Mouse (Mus musculus) intestine, postnatal 0 days (tissue): ENCODE data around the gene Esrrg. TPM values are rescaled to one million over a fixed set of nuclear protein-coding genes. Genes with fewer than 3 reads are reported as not detected.
A peak's percentile ranks its signal among the peaks of the same experiment; 100 is the strongest.

Experiments
- ATAC-seq: fragments of 200-750 bp; cut with Nextera tagmentation; 2 replicates; pipeline ENCODE4 v1.8.0; 2017; ENCODE audit warnings: mild to moderate bottlenecking, moderate TSS enrichment, moderate library complexity
- H3K27ac ChIP-seq: fragments of 300-500 bp; sonication (generic); 2 replicates; pipeline ENCODE4 v1.5.1; 2014; ENCODE audit warnings: mild to moderate bottlenecking, low read depth, low read length, moderate library complexity
- H3K27me3 ChIP-seq: fragments of 300-500 bp; sonication (generic); replicated peaks from 2 replicates; pipeline ENCODE4 v1.6.1; 2014; ENCODE audit warnings: low read length, mixed read lengths; ENCODE audit not compliant: control insufficient read depth, insufficient read depth
- H3K36me3 ChIP-seq: fragments of 300-500 bp; sonication (generic); 2 replicates; pipeline ENCODE4 v1.6.1; 2014; ENCODE audit warnings: mild to moderate bottlenecking, moderate library complexity; ENCODE audit not compliant: control insufficient read depth, insufficient read depth
- H3K4me1 ChIP-seq: fragments of 300-500 bp; sonication (generic); replicated peaks from 2 replicates; pipeline ENCODE4 v1.6.1; 2014; ENCODE audit warnings: antibody characterized with exemption, low read length, mixed read lengths; ENCODE audit not compliant: control insufficient read depth, insufficient read depth
- H3K4me2 ChIP-seq: fragments of 300-500 bp; sonication (generic); replicated peaks from 2 replicates; pipeline ENCODE4 v1.6.1; 2014; ENCODE audit warnings: low read depth, mild to moderate bottlenecking, moderate library complexity
- H3K4me3 ChIP-seq: fragments of 300-500 bp; sonication (generic); 2 replicates; pipeline ENCODE4 v1.5.1; 2014; ENCODE audit warnings: low read depth, low read length
- H3K9ac ChIP-seq: fragments of 300-500 bp; sonication (generic); 2 replicates; pipeline ENCODE4 v1.6.1; 2014; ENCODE audit warnings: mild to moderate bottlenecking, low read depth, low read length
- H3K9me3 ChIP-seq: fragments of 300-500 bp; sonication (generic); 2 replicates; pipeline ENCODE4 v1.6.1; 2016; ENCODE audit warnings: mixed run types; ENCODE audit not compliant: control insufficient read depth
- CTCF ChIP-seq: sonication (generic); IDR thresholded peaks from 2 replicates; pipeline ENCODE4 v1.5.1; 2016; ENCODE audit warnings: low read depth, mild to moderate bottlenecking, control low read depth, antibody characterized with exemption, moderate library complexity
- WGBS: fragments of 180-500 bp; shearing (Covaris S2); extraction: QIAGEN DNeasy Blood & Tissue Kit; methylation state at CpG from one replicate; pipeline ENCODE4 v1.1.7; 2014; 5-methylcytosine and 5-hydroxymethylcytosine counted together
- polyA plus RNA-seq: library from polyadenylated mRNA; unstranded; fragments of >200 nt; fragmentation: Nextera tagmentation; extraction: Ambion mirVana; gene quantifications from 2 replicates; pipeline ENCODE4 v1.2.1, GENCODE M21; 2015

The Esrrg gene
- polyA plus RNA-seq, 1 experiment from 2014 or later, result 1.2 TPM

GRCm38 (mm10) chr1:188017956-188018862, 409.6 kb downstream of the Esrrg start:
- WGBS, result 37% methylated on average over 14 of the region's 14 CpGs
- no peaks in the 10 kb centered on the region for H3K27me3 ChIP-seq
- H3K4me2 ChIP-seq, result peak overlapping the region; percentile 54
- 0 out of 2 replicates have a peak, but pooled peaks have one; percentile 30 for TF ChIP-seq CTCF
- ATAC-seq, result peak; percentile 80
- H3K9ac ChIP-seq, result no peak overlapping the region
- H3K36me3 ChIP-seq, result no peaks in the 10 kb centered on the region
- H3K4me1 ChIP-seq, result peaks cover 3% of the 10 kb centered on the region; the same call in 1 of the 2 replicates
- H3K9me3 ChIP-seq, result no peaks in the 10 kb centered on the region
- no peak overlapping the region for H3K27ac ChIP-seq
- H3K4me3 ChIP-seq, result peak overlapping the region; percentile 7; the same call in 1 of the 2 replicates

- 75% methylated on average over 8 of the region's 8 CpGs for WGBS
- Histone ChIP-seq H3K9ac (no peak overlapping the region), H3K27me3 (no peaks in the 10 kb centered on the region), H3K4me2 (no peak overlapping the region), H3K9me3 (no peaks in the 10 kb centered on the region), H3K36me3 (no peaks in the 10 kb centered on the region), H3K27ac (no peak overlapping the region), H3K4me3 (no peak overlapping the region), H3K4me1 (no peaks in the 10 kb centered on the region)
- ATAC-seq, result no peak
- TF ChIP-seq CTCF, result no peak
Measured at GRCm38 (mm10) chr1:188029205-188029604, 420.6 kb downstream of the Esrrg start.

DNA sequence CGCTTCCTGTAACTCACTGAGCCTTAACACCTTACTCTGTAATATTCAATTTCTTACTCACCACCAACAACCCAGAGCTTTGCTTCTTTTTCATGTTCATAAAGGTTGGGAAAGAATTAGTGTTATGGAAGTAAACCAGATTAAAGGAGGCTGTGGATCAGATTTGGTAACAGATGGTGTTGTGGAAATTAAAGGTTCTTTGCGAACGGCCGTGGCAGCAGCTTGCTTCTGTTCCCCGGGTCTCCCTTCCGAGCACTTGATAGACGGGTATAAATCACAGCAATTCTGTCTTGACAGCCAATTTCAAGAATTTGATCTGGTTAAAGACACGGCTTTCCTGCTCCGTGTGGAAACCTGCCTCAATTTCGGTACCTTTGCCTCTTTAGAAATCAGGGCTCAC, 421.5 kb downstream of the Esrrg start:
- Histone ChIP-seq H3K27ac (no peak overlapping the region), H3K9ac (no peak overlapping the region), H3K27me3 (no peaks in the 10 kb centered on the region), H3K4me3 (no peak overlapping the region), H3K9me3 (no peaks in the 10 kb centered on the region), H3K4me1 (no peaks in the 10 kb centered on the region), H3K4me2 (no peak overlapping the region), H3K36me3 (no peaks in the 10 kb centered on the region)
- 63% methylated on average over 10 of the region's 10 CpGs for WGBS
- TF ChIP-seq CTCF, result no peak
- ATAC-seq, result no peak

GRCm38 (mm10) chr1:188031276-188031675, 422.7 kb downstream of the Esrrg start:
- H3K9ac ChIP-seq, result no peak overlapping the region
- H3K4me2 ChIP-seq, result no peak overlapping the region
- H3K4me3 ChIP-seq, result no peak overlapping the region
- TF ChIP-seq CTCF, result no peak
- H3K36me3 ChIP-seq, result no peaks in the 10 kb centered on the region
- H3K27ac ChIP-seq, result no peak overlapping the region
- H3K27me3 ChIP-seq, result no peaks in the 10 kb centered on the region
- no peak for ATAC-seq
- H3K4me1 ChIP-seq, result no peaks in the 10 kb centered on the region
- no peaks in the 10 kb centered on the region for H3K9me3 ChIP-seq
- WGBS, result 61% methylated on average over 4 of the region's 4 CpGs

GRCm38 (mm10) chr1:188035957-188036356, 427.4 kb downstream of the Esrrg start:
- H3K4me1 ChIP-seq, result no peaks in the 10 kb centered on the region
- 64% methylated on average over 8 of the region's 8 CpGs for WGBS
- H3K4me2 ChIP-seq, result no peak overlapping the region
- H3K9ac ChIP-seq, result no peak overlapping the region
- H3K36me3 ChIP-seq, result no peaks in the 10 kb centered on the region
- H3K27me3 ChIP-seq, result no peaks in the 10 kb centered on the region
- H3K9me3 ChIP-seq, result no peaks in the 10 kb centered on the region
- H3K27ac ChIP-seq, result no peak overlapping the region
- no peak for TF ChIP-seq CTCF
- ATAC-seq, result no peak
- H3K4me3 ChIP-seq, result no peak overlapping the region

- no peaks in the 10 kb centered on the region for H3K4me1 ChIP-seq
- H3K9ac ChIP-seq, result no peak overlapping the region
- no peaks in the 10 kb centered on the region for H3K9me3 ChIP-seq
- no peak for TF ChIP-seq CTCF
- H3K4me3 ChIP-seq, result no peak overlapping the region
- H3K27ac ChIP-seq, result no peak overlapping the region
- no peaks in the 10 kb centered on the region for H3K36me3 ChIP-seq
- no peak for ATAC-seq
- 78% methylated on average over 6 of the region's 6 CpGs for WGBS
- H3K27me3 ChIP-seq, result no peaks in the 10 kb centered on the region
- no peak overlapping the region for H3K4me2 ChIP-seq
Measured at GRCm38 (mm10) chr1:188046691-188047121, 438.1 kb downstream of the Esrrg start.
